Mouse (Mus musculus): ENCODE measurements around the gene Anks1b. TPM values are rescaled to one million over a fixed set of nuclear protein-coding genes. Genes with fewer than 3 reads are reported as not detected.
A peak's percentile ranks its signal among the peaks of the same experiment; 100 is the strongest.

Gene Anks1b
- polyA plus RNA-seq, 1 experiment = 1.3 TPM

DNA sequence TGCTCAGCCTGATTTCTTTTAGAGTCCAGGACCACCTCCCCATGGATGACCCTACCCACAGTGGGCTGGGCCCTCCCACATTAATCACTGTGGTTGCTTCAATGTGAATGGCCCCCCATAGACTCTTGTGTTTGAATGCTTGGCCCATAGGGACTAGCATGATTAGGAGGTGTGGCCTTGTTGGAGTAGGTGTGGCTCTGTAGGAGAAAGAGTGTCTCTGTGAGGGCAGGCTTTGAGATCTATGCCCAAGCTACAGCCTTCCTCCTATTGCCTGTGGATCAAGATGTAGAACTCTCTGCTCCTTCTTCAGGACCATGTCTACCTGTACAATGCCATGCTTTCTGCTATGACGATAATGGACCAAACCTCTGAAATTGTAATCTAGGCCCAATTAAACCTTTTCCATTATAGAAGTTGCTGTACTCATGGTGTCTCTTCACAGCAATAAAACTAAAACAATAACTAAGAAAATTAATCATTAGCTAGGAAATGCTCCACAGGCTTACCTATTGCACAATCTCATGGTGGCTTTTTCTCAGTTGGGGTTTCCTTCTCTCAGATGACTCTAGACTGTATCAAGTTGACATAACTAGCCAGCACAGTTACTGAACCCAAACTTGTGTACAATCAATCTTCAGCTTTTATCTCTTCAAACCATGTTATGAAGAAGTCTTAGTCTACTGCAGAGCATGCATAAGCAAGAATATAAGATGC, 73.5 kb downstream of the Anks1b start:
- peak; percentile 14 for DNase-seq
- TF ChIP-seq CTCF (conservative IDR thresholded peaks at IDR 0.05; ENCODE audit: insufficient read depth, insufficient read length, low read depth, low read length) = no peak
- TF ChIP-seq POLR2A (IDR thresholded peaks at IDR 0.05; ENCODE audit: low read depth, low read length) = no peak
- Histone ChIP-seq H3K36me3 (ENCODE audit: control insufficient read depth, insufficient read depth, low read length) (no peaks in the 10 kb centered on the region), H3K27me3 (replicated peaks; ENCODE audit: control insufficient read depth, insufficient read depth, low read length) (no peaks in the 10 kb centered on the region), H3K4me3 (ENCODE audit: insufficient read depth, low read depth, low read length) (no peak overlapping the region), H3K27ac (ENCODE audit: insufficient read depth, low read depth, low read length) (no peak overlapping the region), H3K4me1 (ENCODE audit: control insufficient read depth, insufficient read depth, low read length) (no peaks in the 10 kb centered on the region)
- 94% methylated on average over 1 of the region's 1 CpGs for WGBS

- H3K4me1 ChIP-seq (ENCODE audit: control insufficient read depth, insufficient read depth, low read length) = no peaks in the 10 kb centered on the region
- DNase-seq = no peak
- 81% methylated on average over 4 of the region's 4 CpGs for WGBS
Observed at GRCm38 (mm10) chr10:89974361-89974760, 101.1 kb downstream of the Anks1b start.

GRCm38 (mm10) chr10:89975431-89975841, 102.1 kb downstream of the Anks1b start:
- TF ChIP-seq CTCF (conservative IDR thresholded peaks at IDR 0.05; ENCODE audit: insufficient read depth, insufficient read length, low read depth, low read length) = peak; percentile 34; the same call in 1 of the 2 replicates
- TF ChIP-seq POLR2A (IDR thresholded peaks at IDR 0.05; ENCODE audit: low read depth, low read length) = no peak
- no peak overlapping the region for H3K27ac ChIP-seq (ENCODE audit: insufficient read depth, low read depth, low read length)
- 46% methylated on average over 3 of the region's 3 CpGs for WGBS

More at GRCm38 (mm10) chr10:89974361-89974760, 101.1 kb downstream of the Anks1b start:
- H3K4me3 ChIP-seq (ENCODE audit: insufficient read depth, low read depth, low read length) = no peak overlapping the region
- no peaks in the 10 kb centered on the region for H3K27me3 ChIP-seq (replicated peaks; ENCODE audit: control insufficient read depth, insufficient read depth, low read length)
- no peaks in the 10 kb centered on the region for H3K36me3 ChIP-seq (ENCODE audit: control insufficient read depth, insufficient read depth, low read length)
- H3K27ac ChIP-seq (ENCODE audit: insufficient read depth, low read depth, low read length) = no peak overlapping the region
- TF ChIP-seq POLR2A (IDR thresholded peaks at IDR 0.05; ENCODE audit: low read depth, low read length) = no peak
- TF ChIP-seq CTCF (conservative IDR thresholded peaks at IDR 0.05; ENCODE audit: insufficient read depth, insufficient read length, low read depth, low read length) = no peak

DNA sequence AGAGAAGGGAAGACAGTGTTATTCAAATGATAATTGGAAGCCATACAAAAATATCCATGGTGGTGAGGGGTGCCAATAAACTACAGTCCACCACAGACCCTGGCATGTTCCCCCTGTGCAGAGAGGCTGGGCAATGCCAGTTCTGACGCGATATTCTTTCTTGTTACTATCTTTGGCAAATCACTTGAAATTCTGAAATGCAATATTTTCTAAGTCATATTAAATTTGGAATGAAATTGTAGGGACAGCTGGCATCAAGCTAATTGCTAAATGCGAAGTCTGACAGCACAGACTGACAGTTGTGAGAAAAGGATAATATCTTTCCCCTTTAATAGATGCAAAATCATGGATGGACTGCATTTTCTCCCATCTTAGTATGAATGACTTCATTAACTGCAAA, 103.3 kb downstream of the Anks1b start:
- 88% methylated on average over 3 of the region's 3 CpGs for WGBS
- no peak overlapping the region for H3K27ac ChIP-seq (ENCODE audit: insufficient read depth, low read depth, low read length)
- no peaks in the 10 kb centered on the region for H3K36me3 ChIP-seq (ENCODE audit: control insufficient read depth, insufficient read depth, low read length)
- DNase-seq = no peak
- H3K4me1 ChIP-seq (ENCODE audit: control insufficient read depth, insufficient read depth, low read length) = no peaks in the 10 kb centered on the region
- H3K27me3 ChIP-seq (replicated peaks; ENCODE audit: control insufficient read depth, insufficient read depth, low read length) = no peaks in the 10 kb centered on the region
- H3K4me3 ChIP-seq (ENCODE audit: insufficient read depth, low read depth, low read length) = no peak overlapping the region
- no peak for TF ChIP-seq CTCF (conservative IDR thresholded peaks at IDR 0.05; ENCODE audit: insufficient read depth, insufficient read length, low read depth, low read length)

More at GRCm38 (mm10) chr10:89975431-89975841, 102.1 kb downstream of the Anks1b start:
- Histone ChIP-seq H3K4me1 (ENCODE audit: control insufficient read depth, insufficient read depth, low read length) (no peaks in the 10 kb centered on the region), H3K27me3 (replicated peaks; ENCODE audit: control insufficient read depth, insufficient read depth, low read length) (no peaks in the 10 kb centered on the region), H3K36me3 (ENCODE audit: control insufficient read depth, insufficient read depth, low read length) (no peaks in the 10 kb centered on the region), H3K4me3 (ENCODE audit: insufficient read depth, low read depth, low read length) (no peak overlapping the region)
- no peak for DNase-seq

GRCm38 (mm10) chr10:89994171-89994570, 120.9 kb downstream of the Anks1b start:
- Histone ChIP-seq H3K27me3 (replicated peaks; ENCODE audit: control insufficient read depth, insufficient read depth, low read length) (no peaks in the 10 kb centered on the region), H3K27ac (ENCODE audit: insufficient read depth, low read depth, low read length) (no peak overlapping the region), H3K36me3 (ENCODE audit: control insufficient read depth, insufficient read depth, low read length) (no peaks in the 10 kb centered on the region), H3K4me3 (ENCODE audit: insufficient read depth, low read depth, low read length) (no peak overlapping the region), H3K4me1 (ENCODE audit: control insufficient read depth, insufficient read depth, low read length) (no peaks in the 10 kb centered on the region)
- no peak for DNase-seq
- 86% methylated on average over 5 of the region's 5 CpGs for WGBS
- TF ChIP-seq CTCF (conservative IDR thresholded peaks at IDR 0.05; ENCODE audit: insufficient read depth, insufficient read length, low read depth, low read length) (no peak), POLR2A (IDR thresholded peaks at IDR 0.05; ENCODE audit: low read depth, low read length) (no peak)

- Histone ChIP-seq H3K27ac (ENCODE audit: insufficient read depth, low read depth, low read length) (no peak overlapping the region), H3K4me3 (ENCODE audit: insufficient read depth, low read depth, low read length) (no peak overlapping the region), H3K27me3 (replicated peaks; ENCODE audit: control insufficient read depth, insufficient read depth, low read length) (no peaks in the 10 kb centered on the region), H3K4me1 (ENCODE audit: control insufficient read depth, insufficient read depth, low read length) (no peaks in the 10 kb centered on the region), H3K36me3 (ENCODE audit: control insufficient read depth, insufficient read depth, low read length) (no peaks in the 10 kb centered on the region)
- WGBS = 66% methylated on average over 6 of the region's 6 CpGs
- no peak for DNase-seq
- TF ChIP-seq CTCF (conservative IDR thresholded peaks at IDR 0.05; ENCODE audit: insufficient read depth, insufficient read length, low read depth, low read length) (no peak), POLR2A (IDR thresholded peaks at IDR 0.05; ENCODE audit: low read depth, low read length) (no peak)
Observed at GRCm38 (mm10) chr10:89995621-89996428, 122.5 kb downstream of the Anks1b start.

Data from kidney, adult 2 months (tissue).